Mouse (Mus musculus) olfactory bulb, adult 2 months (tissue): Measurements from ENCODE around the gene Gm49355.

Source experiments
- CTCF ChIP-seq: fragments of 200-500 bp; IDR thresholded peaks from 2 replicates; pipeline ENCODE4 v1.5.1; 2012; ENCODE audit warnings: low read depth, mild to moderate bottlenecking, low read length, moderate library complexity; ENCODE audit not compliant: insufficient read depth
- POLR2A ChIP-seq: fragments of 200-500 bp; IDR thresholded peaks from 2 replicates; pipeline ENCODE4 v1.6.1; 2012; ENCODE audit warnings: mild to moderate bottlenecking, low read depth, low read length, moderate library complexity; ENCODE audit not compliant: insufficient read depth

DNA sequence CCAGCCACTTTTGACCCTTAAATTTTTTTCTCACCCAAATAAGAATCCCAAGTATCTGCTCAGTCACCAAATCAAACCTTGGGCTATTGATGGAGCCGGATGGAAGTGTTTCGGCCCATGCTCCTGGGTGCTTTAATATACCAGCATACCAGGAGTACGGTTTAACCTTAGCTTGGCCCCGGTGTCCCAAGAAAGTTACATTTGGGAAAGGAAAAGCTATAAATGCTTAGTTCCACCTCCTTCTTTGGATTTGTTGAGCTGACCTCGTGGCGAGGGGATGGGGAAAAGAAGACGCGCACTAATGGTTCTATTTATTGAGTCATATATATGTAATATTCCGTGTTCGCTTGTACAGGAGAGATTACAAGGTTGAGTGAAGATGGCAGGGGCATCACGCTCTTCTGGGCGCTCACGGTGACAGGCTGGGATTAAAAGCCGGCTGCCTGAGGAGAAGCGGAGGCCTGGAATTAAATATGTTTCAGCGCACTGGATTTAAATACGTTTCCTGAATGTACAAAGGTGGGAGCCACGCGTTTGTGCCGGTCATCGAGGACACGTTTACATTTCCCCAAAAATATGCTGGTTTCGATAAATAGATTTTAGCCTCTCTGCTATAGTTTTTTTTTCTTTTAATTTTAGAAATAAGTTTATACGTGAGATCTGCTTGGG is 58.1 kb downstream of the Gm49355 start:
- TF ChIP-seq CTCF (no peak), POLR2A (no peak)
